8 mouse cellular contexts compared by ENCODE assay signal in genomic region chr12:69373850-69374766, GRCm38 (mm10). TPM values are rescaled to one million over a fixed set of nuclear protein-coding genes. Genes with fewer than 3 reads are reported as not detected.
DNase-seq lines count a peak whose midpoint lies in the region; ATAC-seq lines count a peak whose summit lies in the region.

No protein-coding gene starts in this region.

- H3K9ac ChIP-seq in forebrain, embryonic 14.5 days (ENCODE audit: low read length) = peak overlapping the region; percentile 96
- H3K9ac ChIP-seq in limb, embryonic 13.5 days = peak overlapping the region; percentile 99
- H3K9ac ChIP-seq in neural tube, embryonic 14.5 days (replicated peaks; ENCODE audit: low read depth, low read length) = no peak overlapping the region; the same call in 1 of the 2 replicates

- H3K4me3 ChIP-seq in forebrain, embryonic 14.5 days (ENCODE audit: low read depth, low read length) = peak overlapping the region; percentile 96
- peak overlapping the region; percentile 99 for H3K4me3 ChIP-seq in limb, embryonic 13.5 days
- peak overlapping the region; percentile 99 for H3K4me3 ChIP-seq in neural tube, embryonic 14.5 days (ENCODE audit: low read depth, low read length)

- WGBS in forebrain, embryonic 14.5 days = 40% methylated on average over 11 of the region's 11 CpGs
- WGBS in limb, embryonic 13.5 days = 48% methylated on average over 11 of the region's 11 CpGs
- 49% methylated on average over 11 of the region's 11 CpGs for WGBS in neural tube, embryonic 14.5 days

- H3K27me3 ChIP-seq in forebrain, embryonic 14.5 days (replicated peaks; ENCODE audit: control insufficient read depth, insufficient read depth, low read length) = no peaks in the 10 kb centered on the region
- no peaks in the 10 kb centered on the region for H3K27me3 ChIP-seq in limb, embryonic 13.5 days
- no peaks in the 10 kb centered on the region for H3K27me3 ChIP-seq in neural tube, embryonic 14.5 days (ENCODE audit: control insufficient read depth, insufficient read depth, low read length)

- H3K27ac ChIP-seq in forebrain, embryonic 14.5 days (ENCODE audit: low read depth, low read length) = no peak overlapping the region
- no peak overlapping the region for H3K27ac ChIP-seq in limb, embryonic 13.5 days
- no peak overlapping the region for H3K27ac ChIP-seq in neural tube, embryonic 14.5 days (ENCODE audit: low read depth, low read length)

- DNase-seq in 3T3-L1 (ENCODE audit: low read depth, low spot score) = peak; percentile 54
- peak; percentile 39 to 54 for DNase-seq in B cell, adult 2 months
- no peak for DNase-seq in forebrain, embryonic 14.5 days (ENCODE audit: low spot score)
- DNase-seq in layer of hippocampus, postnatal 14 days (ENCODE audit: low spot score in 2 of 2) = no peak
- DNase-seq in layer of hippocampus, adult 11-12 months (ENCODE audit: low spot score) = no peak
- no peak for DNase-seq in left cerebral cortex, adult 11 months (ENCODE audit: low spot score)

- peaks cover 12% of the 10 kb centered on the region for H3K4me1 ChIP-seq in forebrain, embryonic 14.5 days (ENCODE audit: control insufficient read depth, insufficient read depth, low read length)
- peaks cover 26% of the 10 kb centered on the region for H3K4me1 ChIP-seq in limb, embryonic 13.5 days
- peaks cover 16% of the 10 kb centered on the region for H3K4me1 ChIP-seq in neural tube, embryonic 14.5 days (ENCODE audit: control insufficient read depth, insufficient read depth, low read length)

- peaks cover 13% of the 10 kb centered on the region for H3K36me3 ChIP-seq in forebrain, embryonic 14.5 days (ENCODE audit: control insufficient read depth, insufficient read depth, low read length)
- H3K36me3 ChIP-seq in limb, embryonic 13.5 days = peaks cover 21% of the 10 kb centered on the region
- H3K36me3 ChIP-seq in neural tube, embryonic 14.5 days (ENCODE audit: control insufficient read depth, insufficient read depth, low read length) = no peaks in the 10 kb centered on the region

- no peaks in the 10 kb centered on the region for H3K9me3 ChIP-seq in forebrain, embryonic 14.5 days (replicated peaks; ENCODE audit: control insufficient read depth, low read length)
- H3K9me3 ChIP-seq in limb, embryonic 13.5 days = no peaks in the 10 kb centered on the region
- no peaks in the 10 kb centered on the region for H3K9me3 ChIP-seq in neural tube, embryonic 14.5 days (ENCODE audit: control insufficient read depth, low read length)

- peak overlapping the region; percentile 94 for H3K4me2 ChIP-seq in forebrain, embryonic 14.5 days (ENCODE audit: low read length)
- H3K4me2 ChIP-seq in limb, embryonic 13.5 days (replicated peaks) = peak overlapping the region; percentile 97
- H3K4me2 ChIP-seq in neural tube, embryonic 14.5 days (ENCODE audit: low read depth, low read length) = peak overlapping the region; percentile 99

- no peak for ATAC-seq in forebrain, embryonic 14.5 days
- no peak for ATAC-seq in limb, embryonic 13.5 days (ENCODE audit: low FRiP score, low read depth)
- no peak for ATAC-seq in neural tube, embryonic 14.5 days (ENCODE audit: low read depth)

RNA-seq across cellular contexts. Expression of gene Gm9887, which starts 1.9 kb away (rescaled TPM):
- polyA plus RNA-seq in forebrain, embryonic 14.5 days (2014; fragmentation: Nextera tagmentation; extraction: Ambion mirVana) = 0.83 and 1.3 TPM in 2 replicates
- polyA plus RNA-seq in limb, embryonic 13.5 days (2015; fragmentation: Nextera tagmentation; extraction: Ambion mirVana) = 1.0 and 1.4 TPM in 2 replicates
- polyA plus RNA-seq in neural tube, embryonic 14.5 days (2014; fragmentation: Nextera tagmentation; extraction: Ambion mirVana) = 1.0 and 1.3 TPM in 2 replicates
- total RNA-seq in layer of hippocampus, postnatal 14 days (2021) = 1 to 10 TPM in 1 of 2 experiments, under 1 TPM in 1; 0.58 to 1.1 TPM

RNA-seq across cellular contexts. Expression of gene Arf6, which starts 2.2 kb away (rescaled TPM):
- 33.8 and 34.5 TPM in 2 replicates for polyA plus RNA-seq in forebrain, embryonic 14.5 days (2014; fragmentation: Nextera tagmentation; extraction: Ambion mirVana)
- polyA plus RNA-seq in limb, embryonic 13.5 days (2015; fragmentation: Nextera tagmentation; extraction: Ambion mirVana) = 45.6 and 45.9 TPM in 2 replicates
- polyA plus RNA-seq in neural tube, embryonic 14.5 days (2014; fragmentation: Nextera tagmentation; extraction: Ambion mirVana) = 29.3 and 30.4 TPM in 2 replicates
- total RNA-seq in layer of hippocampus, postnatal 14 days (2021) = 10 to 100 TPM; 52.7 to 54.7 TPM

RNA-seq across cellular contexts. Expression of gene Nemf, which starts 17.1 kb away (rescaled TPM):
- 67.4 and 80.0 TPM in 2 replicates for polyA plus RNA-seq in forebrain, embryonic 14.5 days (2014; fragmentation: Nextera tagmentation; extraction: Ambion mirVana)
- polyA plus RNA-seq in limb, embryonic 13.5 days (2015; fragmentation: Nextera tagmentation; extraction: Ambion mirVana) = 103 and 108 TPM in 2 replicates
- 97.2 and 103 TPM in 2 replicates for polyA plus RNA-seq in neural tube, embryonic 14.5 days (2014; fragmentation: Nextera tagmentation; extraction: Ambion mirVana)
- total RNA-seq in layer of hippocampus, postnatal 14 days (2021) = 10 to 100 TPM; 41.5 to 43.0 TPM

Comparison
In these comparisons a context has a peak if more than half of its experiments do, and no peak if none do; other contexts are left out.
1. DNase-seq: peak in 3T3-L1 (single experiment) and B cell, adult 2 months (2 of 2); none in forebrain, embryonic 14.5 days (single experiment), layer of hippocampus, postnatal 14 days (0 of 2), layer of hippocampus, adult 11-12 months (single experiment) and left cerebral cortex, adult 11 months (single experiment).
2. Peak in every context shown above with its lines, with median percentiles within 50 percentile points of each other: H3K4me2 ChIP-seq and H3K4me3 ChIP-seq.